Mouse (Mus musculus) urinary bladder, postnatal 25 days (tissue): ENCODE data around the gene C1rl.
"Not testable (repeated sequence)": the region's sequence is repeated elsewhere in the genome, so short reads cannot be mapped to it uniquely, and the experiment has no call there.

ENCODE experiments used
- DNase-seq: peaks from one replicate; pipeline ENCODE4 v3.0.0; 2022; ENCODE audit warnings: low spot score

C1rl gene

GRCm38 (mm10) chr6:124472801-124473200 is 20.1 kb upstream of the C1rl start:
- DNase-seq, result peak; percentile 51

GRCm38 (mm10) chr6:124474621-124475020 is 18.3 kb upstream of the C1rl start:
- DNase-seq, result no peak

- DNase-seq, result not testable (repeated sequence)
Observed at GRCm38 (mm10) chr6:124475335-124476075, 17.4 kb upstream of the C1rl start.

- DNase-seq, result no peak
Observed at GRCm38 (mm10) chr6:124476216-124476615, 16.7 kb upstream of the C1rl start.

GRCm38 (mm10) chr6:124476796-124477195 is 16.1 kb upstream of the C1rl start:
- no peak for DNase-seq

DNA sequence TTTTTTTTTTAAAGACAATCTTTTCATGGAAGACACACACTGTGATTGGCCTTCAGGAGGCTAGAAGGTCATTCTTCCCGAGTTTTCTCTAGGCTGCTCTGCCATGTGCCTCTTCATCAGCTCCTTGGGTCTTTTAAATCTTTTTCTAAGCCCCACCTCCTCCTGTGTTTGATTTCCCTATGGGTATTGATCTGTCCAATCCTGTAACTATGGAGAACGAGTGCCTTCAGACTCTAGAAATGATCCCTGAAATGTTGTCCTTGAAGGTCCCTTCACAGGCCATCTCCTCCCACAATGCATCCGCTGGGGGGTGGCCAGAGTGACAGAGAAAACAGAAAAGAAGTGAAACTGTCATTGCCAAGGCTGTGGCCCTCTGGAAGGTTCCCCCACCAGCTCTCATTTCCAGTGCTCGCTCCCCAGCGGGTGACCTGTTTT is 15.7 kb upstream of the C1rl start:
- no peak for DNase-seq

DNA sequence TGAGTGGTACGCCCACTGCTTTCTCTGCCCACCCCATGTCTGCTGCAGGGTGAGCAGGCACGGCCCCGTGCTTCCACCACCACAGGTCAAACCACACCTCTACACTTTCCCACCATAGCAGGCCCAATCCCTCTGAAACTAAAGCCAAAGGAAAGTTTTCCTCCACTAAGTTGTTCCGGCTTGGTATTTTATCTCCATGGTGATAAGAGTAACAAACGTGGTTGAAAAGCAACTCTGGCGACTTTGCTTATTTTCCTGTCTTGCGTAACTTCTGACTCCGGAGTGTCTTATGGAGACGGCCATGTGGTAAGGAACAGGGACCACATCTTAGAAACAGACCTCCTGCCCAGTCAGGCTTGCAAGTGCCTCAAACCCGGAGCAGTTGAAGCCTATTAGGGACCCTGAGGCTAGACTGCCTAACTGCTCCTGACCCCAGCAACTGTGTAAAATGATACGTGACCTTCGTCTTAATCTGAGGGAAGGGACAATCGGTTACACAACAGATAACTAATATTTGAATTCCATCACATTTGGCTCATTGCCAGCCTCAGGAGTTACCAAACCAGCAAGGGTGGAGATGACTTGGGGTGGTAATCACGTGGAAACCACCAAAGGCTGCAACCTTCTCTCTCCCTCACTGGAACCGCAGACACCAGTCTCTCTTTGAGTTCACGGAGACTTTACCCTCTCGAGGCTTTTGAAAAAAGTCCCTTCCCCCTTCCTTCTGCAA is 14.8 kb upstream of the C1rl start:
- DNase-seq, result peak; percentile 35

- no peak for DNase-seq
Observed at GRCm38 (mm10) chr6:124478874-124479572, 13.9 kb upstream of the C1rl start.

- no peak for DNase-seq
Observed at GRCm38 (mm10) chr6:124479573-124479930, 13.4 kb upstream of the C1rl start.

GRCm38 (mm10) chr6:124480295-124480694 is 12.6 kb upstream of the C1rl start:
- DNase-seq, result no peak

DNA sequence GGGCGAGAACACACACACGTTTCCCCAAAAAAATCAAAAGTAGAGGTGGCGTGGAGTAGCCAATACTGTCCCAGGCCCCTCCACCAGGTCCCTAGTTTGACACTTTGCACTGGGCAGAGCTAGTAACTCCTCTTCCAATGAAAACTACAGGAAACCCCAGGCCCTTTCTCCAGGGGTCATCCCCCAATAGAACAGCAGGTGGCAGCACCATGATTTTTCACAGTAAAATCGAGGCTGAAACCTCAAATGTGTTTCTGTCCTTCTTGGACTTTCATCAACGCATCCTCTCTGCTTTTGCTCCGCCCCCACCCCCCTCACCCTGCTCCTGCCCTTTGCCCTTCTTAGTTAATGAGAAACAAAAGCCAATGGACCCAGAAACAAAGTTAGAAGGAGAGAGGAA is 11.3 kb upstream of the C1rl start:
- DNase-seq, result peak; percentile 61

DNA sequence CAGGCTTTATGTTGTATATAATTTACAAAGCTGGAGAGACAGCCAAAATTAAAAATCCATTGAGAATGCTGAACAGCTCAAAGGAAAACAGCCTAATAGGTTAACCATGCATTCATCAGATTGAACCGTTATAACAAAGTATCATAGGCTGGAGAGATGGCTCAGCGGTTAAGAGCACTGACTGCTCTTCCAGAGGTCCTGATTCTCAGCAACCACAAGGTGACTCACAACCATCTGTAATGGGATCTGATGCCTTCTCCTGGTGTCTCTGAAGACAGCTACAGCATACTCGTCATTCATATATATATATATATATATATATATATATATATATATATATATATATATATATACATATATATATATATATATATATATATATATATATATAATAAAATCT is 9.1 kb upstream of the C1rl start:
- DNase-seq, result not testable (repeated sequence)

GRCm38 (mm10) chr6:124484851-124485250 is 8.1 kb upstream of the C1rl start:
- DNase-seq, result no peak

DNA sequence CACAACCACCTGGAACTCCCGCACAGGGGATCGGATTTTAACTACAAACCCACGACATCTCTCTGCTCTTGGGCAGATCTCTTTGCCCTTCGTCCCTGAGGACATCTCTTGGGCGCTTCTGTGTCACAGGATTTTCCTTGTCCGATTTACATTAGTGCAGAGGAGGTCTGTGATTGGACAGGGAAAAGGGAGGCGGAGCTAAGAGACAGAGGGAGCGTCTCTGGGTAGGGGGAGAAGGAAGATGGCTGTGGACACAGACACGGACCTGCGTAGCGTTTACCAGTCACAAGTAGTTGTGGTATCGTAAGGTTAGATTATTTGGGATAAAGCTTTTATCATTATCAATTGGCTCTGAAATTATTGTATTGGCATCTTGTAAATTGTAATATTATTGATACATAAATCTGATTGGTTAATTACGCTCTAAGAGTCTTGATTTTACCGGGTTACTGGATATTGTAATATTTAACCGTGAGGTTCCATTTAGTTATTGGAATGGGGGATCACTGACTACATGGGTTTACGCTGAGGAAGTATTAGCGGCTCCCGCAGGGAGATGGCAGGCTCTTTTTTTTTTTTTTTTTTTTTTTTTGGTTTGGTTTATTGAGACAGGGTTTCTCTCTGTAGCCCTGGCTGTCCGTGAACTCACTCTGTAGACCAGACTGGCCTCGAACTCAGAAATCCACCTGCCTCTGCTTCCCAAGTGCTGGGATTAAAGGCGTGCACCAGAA is 7.3 kb upstream of the C1rl start:
- DNase-seq, result no peak

DNA sequence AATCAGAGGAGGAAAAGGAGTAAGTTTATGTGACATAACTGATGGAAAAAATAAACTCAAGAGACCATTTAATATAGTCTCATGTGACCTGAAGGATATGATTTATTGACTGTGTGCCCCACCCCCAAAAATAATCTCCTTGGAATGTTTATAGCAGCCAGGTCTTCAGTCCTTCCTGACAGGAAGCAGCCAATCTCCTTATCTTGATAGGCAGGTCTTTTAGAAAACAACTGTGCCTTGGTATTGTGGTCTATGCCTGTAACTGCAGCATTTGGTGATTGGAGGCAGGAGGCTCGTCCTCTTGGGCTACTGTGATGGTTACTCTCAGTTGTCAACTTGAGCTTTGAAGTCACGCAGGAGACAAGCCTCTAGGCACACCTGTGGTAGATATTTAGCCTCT is 5.4 kb upstream of the C1rl start:
- DNase-seq, result no peak

DNA sequence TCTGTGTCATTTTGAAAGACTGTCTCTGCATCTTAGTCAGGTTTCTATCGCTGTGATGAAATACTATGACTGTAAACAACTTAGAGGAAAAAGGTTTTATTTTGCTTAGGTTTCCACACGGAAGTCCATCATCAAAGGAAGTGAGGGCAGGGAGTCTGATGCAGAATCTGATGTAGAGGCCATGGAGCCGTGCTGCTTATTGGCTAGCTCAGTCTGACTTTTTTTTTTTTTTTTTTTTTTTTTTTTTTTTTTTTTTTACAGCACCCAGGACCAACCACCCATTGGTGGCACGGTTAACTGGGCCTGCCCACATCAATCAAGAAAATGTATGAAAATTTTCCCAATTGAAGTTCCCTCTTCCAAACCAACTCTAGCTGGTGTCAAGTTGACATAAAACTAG is 4.0 kb upstream of the C1rl start:
- no peak for DNase-seq

GRCm38 (mm10) chr6:124491427-124491826 is 1.5 kb upstream of the C1rl start:
- DNase-seq, result no peak

DNA sequence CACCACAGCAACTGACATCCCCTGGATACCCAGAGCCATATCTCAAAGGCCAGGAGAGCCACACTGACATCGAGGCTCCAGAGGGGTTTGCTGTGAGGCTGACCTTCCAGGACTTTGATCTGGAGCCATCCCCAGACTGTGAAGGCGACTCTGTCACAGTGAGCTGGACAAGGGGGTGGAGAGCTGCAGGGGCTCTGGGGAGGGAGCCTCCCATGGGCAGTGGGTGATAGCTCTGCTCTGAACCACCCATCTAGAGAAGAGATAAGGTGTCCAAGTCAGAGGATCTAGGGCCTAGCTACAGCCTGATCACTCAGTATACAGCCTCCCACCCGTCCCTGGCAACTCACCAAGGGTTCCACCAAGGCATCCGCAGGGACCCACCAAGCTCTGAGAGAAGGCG is 973 bp downstream of the C1rl start:
- no peak for DNase-seq

DNA sequence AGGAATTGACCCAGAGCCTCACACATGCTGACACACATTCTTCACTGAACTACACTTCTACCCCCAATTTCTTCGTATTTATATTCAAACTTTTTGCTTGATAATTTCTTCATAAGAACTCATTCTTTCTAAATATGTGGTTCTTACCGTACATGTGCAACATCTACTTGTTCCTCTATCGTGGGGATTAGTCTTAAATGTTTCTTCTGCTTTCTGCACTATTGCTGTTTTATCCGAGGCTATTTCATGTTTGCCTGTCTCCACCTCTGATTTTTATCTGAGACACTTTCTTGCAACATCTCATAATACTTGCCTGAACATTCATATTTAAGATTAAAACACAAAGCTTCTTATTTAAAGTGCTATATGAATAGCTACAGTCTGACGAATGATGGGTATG is 3.1 kb downstream of the C1rl start:
- DNase-seq, result no peak

DNA sequence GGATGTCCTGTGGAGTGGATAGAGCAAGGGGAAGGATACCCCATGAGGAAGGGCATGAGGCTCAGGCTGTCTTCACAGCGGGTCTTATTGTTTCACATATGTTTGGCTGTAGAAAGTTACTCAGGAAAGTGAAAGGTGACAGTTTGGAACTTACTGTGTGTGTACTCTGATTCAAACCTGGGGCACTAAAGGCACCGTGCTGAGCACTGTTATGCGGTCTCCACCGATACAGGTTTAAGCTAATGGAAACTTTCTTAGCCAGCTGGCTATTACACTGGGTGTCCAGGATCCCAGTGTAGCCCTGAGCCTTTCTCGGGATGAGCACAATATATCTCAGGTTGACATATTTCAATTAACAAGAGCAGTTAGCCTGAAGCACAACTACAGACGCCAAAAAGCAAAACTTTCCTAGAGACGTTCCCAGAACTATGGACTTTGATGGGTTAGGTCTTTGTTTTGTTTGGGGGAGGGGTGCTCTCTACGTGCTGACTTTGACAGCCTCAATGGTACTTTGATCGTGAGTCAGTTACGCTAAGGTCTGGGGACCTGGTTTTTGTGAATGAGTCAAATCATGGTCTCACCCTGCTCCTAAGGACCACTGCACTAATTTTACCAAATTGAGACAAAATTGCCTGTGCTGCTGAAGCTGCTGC is 7.1 kb downstream of the C1rl start:
- DNase-seq, result no peak

DNA sequence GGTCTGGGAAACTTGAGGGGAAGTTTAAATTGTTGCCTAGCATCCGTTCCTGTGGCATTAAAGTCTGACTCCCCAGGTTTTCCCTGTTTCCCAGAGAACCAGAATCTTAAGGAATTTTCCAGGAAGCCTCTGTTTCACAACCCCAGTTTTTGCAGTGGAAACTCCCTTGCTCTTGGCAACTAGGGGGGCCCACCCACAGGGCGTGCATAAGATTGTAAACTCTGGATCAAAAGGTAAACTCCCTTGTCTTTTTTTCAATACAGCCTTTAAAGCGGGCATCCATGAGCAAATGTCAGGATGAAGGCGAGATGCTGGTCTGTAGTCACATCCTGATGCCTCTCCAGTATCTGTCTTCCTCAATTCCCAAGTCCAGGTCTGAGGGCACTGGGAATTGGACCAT is 8.6 kb downstream of the C1rl start:
- DNase-seq, result no peak

DNA sequence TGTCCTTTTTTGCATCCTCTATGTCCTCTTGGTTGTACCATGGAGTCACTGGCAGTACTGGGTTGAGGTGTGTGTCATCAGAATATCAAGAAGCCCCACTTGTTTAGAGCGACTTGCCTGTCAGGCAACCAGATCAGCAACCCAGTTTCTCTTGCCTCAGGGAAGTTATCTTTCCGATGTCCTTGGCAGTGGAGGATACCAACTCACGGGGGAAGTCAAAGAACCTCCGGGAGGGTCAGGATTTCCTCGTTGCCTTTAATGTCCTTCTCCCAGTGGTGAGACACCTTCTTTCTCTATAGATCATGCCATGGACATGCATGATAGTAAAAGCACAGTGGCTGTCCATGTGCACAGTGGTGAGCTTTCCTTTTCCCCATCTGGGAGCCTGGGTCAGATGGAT is 9.1 kb downstream of the C1rl start:
- DNase-seq, result no peak
